Mouse (Mus musculus): ENCODE measurements at regions not wholly inside any gene's neighbourhood (a gene's known extent, or its start where the extent isn't known, plus 50 kb on each side); places are given as distances from the start of the nearest gene placed in this dataset.

DNA sequence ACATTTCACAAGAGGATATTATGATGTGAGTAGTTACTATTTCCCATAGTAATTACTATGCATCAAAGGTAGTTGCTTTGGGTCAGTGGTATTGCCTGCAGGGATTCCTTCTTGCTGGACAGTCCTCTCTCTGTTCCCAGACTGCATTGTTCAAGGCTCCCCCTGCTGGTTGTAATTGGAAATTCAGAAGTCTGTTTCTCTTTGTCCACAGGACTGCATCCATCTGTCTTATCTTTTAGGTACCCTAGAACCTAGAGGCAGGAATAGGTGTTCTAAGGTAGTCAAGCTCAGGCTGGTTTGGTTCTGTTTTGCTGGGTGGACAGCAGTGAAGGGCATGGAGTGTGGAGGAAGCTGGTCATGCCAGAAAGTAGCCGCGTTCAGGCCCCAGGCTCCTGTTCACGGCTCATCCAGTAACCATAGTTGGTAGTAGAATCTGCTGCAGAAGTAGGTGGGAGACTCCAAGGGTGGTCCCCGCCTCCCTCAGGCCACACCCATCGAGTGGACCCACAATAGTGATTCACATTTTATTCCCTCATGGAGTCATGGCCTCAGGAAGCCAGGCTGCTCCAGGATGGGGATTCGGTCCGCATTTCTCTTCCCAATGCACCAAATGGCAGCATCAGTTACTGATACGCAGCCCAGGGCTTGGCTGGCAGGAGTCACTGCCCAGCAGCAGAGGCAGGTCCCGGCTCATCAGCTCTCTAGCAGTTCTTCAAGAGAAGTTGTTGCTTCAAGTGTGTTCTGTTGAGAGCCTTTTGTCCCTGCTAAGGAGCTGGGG lies 51.7 kb upstream of the Caprin1 start:
- no peaks in the 10 kb centered on the region for H3K9me3 ChIP-seq (ENCODE audit: control insufficient read depth, low read length)
- WGBS, result 77% methylated on average over 9 of the region's 9 CpGs
- peak; percentile 66 for ATAC-seq (ENCODE audit: low FRiP score)

DNA sequence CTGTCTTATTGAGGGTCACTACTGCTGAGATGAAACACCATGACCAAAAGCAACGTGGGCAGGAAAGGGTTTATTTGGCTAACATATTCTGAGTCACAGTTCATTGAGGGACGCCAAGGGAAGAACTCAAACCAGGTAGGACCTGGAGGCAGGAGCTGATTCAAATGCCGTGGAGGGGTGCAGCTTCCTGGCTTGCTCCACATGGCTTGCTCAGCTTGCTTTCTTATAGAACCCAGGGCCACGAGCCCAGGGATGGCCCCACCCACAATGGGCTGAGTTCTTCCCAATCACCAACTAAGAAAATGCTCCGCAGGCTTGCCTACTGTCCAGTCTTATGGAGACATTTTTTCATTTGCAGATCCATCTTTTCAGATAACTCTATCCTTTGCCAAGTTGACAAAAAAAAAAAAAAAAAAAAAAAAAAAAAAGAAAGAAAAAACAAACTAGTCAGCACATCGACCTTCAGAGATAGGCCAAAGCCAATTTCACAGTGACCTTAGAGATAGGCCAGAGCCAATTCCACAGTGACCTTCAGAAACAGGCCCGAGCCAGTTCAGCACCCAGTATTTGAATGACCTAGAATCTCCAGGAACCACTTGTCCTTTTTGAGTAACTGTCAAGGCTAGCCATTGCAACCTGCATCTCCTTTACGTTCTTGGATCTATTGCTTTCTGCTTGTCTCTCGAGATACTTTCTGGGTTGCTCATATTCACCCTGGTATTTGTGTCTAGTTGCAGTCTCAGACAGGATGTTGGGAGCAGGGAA lies 52.5 kb upstream of the Caprin1 start:
- no peak overlapping the region for H3K27ac ChIP-seq (ENCODE audit: low read depth, low read length)
- H3K27me3 ChIP-seq (ENCODE audit: control insufficient read depth, insufficient read depth, low read length), result no peaks in the 10 kb centered on the region
- WGBS, result 88% methylated on average over 9 of the region's 9 CpGs
- no peak for DNase-seq (ENCODE audit: low spot score, missing footprints)
- no peaks in the 10 kb centered on the region for H3K4me1 ChIP-seq (ENCODE audit: control insufficient read depth, insufficient read depth, low read length)
- no peak for ATAC-seq (ENCODE audit: low FRiP score)
- no peaks in the 10 kb centered on the region for H3K36me3 ChIP-seq (ENCODE audit: control insufficient read depth, insufficient read depth, low read length)
- no peaks in the 10 kb centered on the region for H3K9me3 ChIP-seq (ENCODE audit: control insufficient read depth, low read length)
- H3K9ac ChIP-seq (ENCODE audit: low read length), result no peak overlapping the region
- no peak overlapping the region for H3K4me2 ChIP-seq
- H3K4me3 ChIP-seq (ENCODE audit: low read depth, low read length), result no peak overlapping the region

More for the DNA sequence above, 51.7 kb upstream of the Caprin1 start:
- Histone ChIP-seq H3K9ac (ENCODE audit: low read length) (no peak overlapping the region), H3K4me1 (ENCODE audit: control insufficient read depth, insufficient read depth, low read length) (no peaks in the 10 kb centered on the region), H3K4me2 (no peak overlapping the region), H3K4me3 (ENCODE audit: low read depth, low read length) (no peak overlapping the region), H3K27ac (ENCODE audit: low read depth, low read length) (no peak overlapping the region), H3K36me3 (ENCODE audit: control insufficient read depth, insufficient read depth, low read length) (no peaks in the 10 kb centered on the region), H3K27me3 (ENCODE audit: control insufficient read depth, insufficient read depth, low read length) (no peaks in the 10 kb centered on the region)
- DNase-seq (ENCODE audit: low spot score, missing footprints), result peak; percentile 97

DNA sequence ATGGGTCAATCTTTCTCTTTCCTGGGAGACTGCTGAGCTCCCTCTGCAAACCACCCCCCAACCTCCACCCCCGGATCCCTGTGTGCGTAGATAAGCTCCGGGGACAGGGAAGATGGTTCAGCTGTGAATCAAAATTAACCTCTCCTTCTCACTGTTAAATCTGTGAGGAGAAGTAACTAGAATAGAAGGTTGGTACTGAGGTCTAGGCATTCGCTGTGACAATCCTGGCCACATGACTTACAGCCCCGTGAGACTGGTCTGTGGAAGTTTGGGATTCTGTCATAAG lies 53.0 kb upstream of the Caprin1 start:
- ATAC-seq (ENCODE audit: low FRiP score), result no peak
- no peaks in the 10 kb centered on the region for H3K9me3 ChIP-seq (ENCODE audit: control insufficient read depth, low read length)

DNA sequence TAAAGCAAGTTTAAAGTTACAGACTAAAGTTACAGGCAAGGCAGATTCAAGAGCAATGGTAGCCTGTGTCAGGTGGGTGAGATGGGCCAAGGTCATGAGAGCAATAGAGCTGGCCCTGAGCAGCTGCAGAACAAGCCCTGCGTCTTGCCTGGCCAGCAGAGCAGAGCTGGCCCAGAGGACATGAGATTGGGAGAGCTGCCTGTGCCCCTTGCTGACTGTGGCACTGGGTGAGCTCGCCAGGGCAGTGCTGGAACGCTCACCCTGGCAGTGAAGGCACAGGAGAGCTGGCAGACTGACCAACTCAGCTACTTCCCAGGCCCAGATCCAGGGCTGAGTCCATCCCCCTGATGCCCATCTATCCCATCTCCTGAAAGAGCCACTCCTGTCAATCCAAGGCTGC lies 53.7 kb upstream of the Caprin1 start:
- Histone ChIP-seq H3K27me3 (ENCODE audit: control insufficient read depth, insufficient read depth, low read length) (no peaks in the 10 kb centered on the region), H3K9ac (ENCODE audit: low read length) (no peak overlapping the region), H3K4me1 (ENCODE audit: control insufficient read depth, insufficient read depth, low read length) (no peaks in the 10 kb centered on the region), H3K9me3 (ENCODE audit: control insufficient read depth, low read length) (no peaks in the 10 kb centered on the region), H3K4me3 (ENCODE audit: low read depth, low read length) (no peak overlapping the region), H3K27ac (ENCODE audit: low read depth, low read length) (no peak overlapping the region), H3K4me2 (no peak overlapping the region), H3K36me3 (ENCODE audit: control insufficient read depth, insufficient read depth, low read length) (no peaks in the 10 kb centered on the region)
- no peak for ATAC-seq (ENCODE audit: low FRiP score)
- 89% methylated on average over 3 of the region's 3 CpGs for WGBS
- no peak for DNase-seq (ENCODE audit: low spot score, missing footprints)

More for the DNA sequence above, 53.0 kb upstream of the Caprin1 start:
- WGBS, result 93% methylated on average over 5 of the region's 5 CpGs
- H3K9ac ChIP-seq (ENCODE audit: low read length), result no peak overlapping the region
- H3K4me2 ChIP-seq, result no peak overlapping the region
- H3K4me1 ChIP-seq (ENCODE audit: control insufficient read depth, insufficient read depth, low read length), result no peaks in the 10 kb centered on the region
- H3K4me3 ChIP-seq (ENCODE audit: low read depth, low read length), result no peak overlapping the region
- DNase-seq (ENCODE audit: low spot score, missing footprints), result no peak
- no peaks in the 10 kb centered on the region for H3K36me3 ChIP-seq (ENCODE audit: control insufficient read depth, insufficient read depth, low read length)
- no peaks in the 10 kb centered on the region for H3K27me3 ChIP-seq (ENCODE audit: control insufficient read depth, insufficient read depth, low read length)
- no peak overlapping the region for H3K27ac ChIP-seq (ENCODE audit: low read depth, low read length)

DNA sequence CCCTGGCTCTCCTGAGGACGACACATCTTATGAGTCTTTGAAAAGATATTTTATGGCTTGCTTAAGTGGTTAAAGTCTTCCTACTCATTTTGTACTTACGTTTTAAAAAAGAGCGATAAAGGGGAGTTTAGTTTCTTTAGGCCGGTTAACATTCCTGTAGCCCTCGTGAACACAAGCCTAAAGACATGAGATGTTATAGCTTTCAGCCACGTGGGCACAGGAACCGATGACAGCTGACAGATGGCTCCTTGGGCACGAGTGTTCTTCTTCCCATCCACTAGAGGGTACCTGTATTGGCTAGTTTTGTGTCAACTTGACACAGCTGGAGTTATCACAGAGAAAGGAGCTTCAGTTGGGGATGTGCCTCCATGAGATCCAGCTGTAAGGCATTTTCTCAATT lies 63.8 kb upstream of the Caprin1 start:
- Histone ChIP-seq H3K4me1 (ENCODE audit: control insufficient read depth, insufficient read depth, low read length) (no peaks in the 10 kb centered on the region), H3K27me3 (ENCODE audit: control insufficient read depth, insufficient read depth, low read length) (no peaks in the 10 kb centered on the region), H3K4me3 (ENCODE audit: low read depth, low read length) (no peak overlapping the region), H3K9me3 (ENCODE audit: control insufficient read depth, low read length) (no peaks in the 10 kb centered on the region), H3K27ac (ENCODE audit: low read depth, low read length) (no peak overlapping the region), H3K4me2 (no peak overlapping the region), H3K36me3 (ENCODE audit: control insufficient read depth, insufficient read depth, low read length) (no peaks in the 10 kb centered on the region), H3K9ac (ENCODE audit: low read length) (no peak overlapping the region)
- DNase-seq (ENCODE audit: low spot score, missing footprints), result no peak
- 88% methylated on average over 8 of the region's 8 CpGs for WGBS
- no peak for ATAC-seq (ENCODE audit: low FRiP score)

DNA sequence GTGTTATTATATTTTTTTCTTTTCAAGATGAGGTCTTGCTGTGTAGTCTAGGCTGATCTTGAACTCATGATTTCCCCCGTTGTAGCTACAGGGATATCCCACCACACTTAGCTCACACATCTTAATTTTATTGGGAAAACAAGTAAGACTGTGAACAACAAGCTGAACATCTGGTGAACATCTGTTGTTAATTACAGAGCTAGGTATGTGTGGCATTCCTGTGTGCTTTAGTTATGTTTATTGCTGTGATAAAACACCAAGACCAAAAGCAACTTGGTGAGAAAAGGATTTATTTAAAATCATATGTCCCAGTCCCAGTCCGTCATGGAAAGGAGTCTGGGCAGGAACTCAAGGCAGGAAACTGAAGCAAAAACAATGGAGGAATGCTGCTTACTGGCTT lies 66.8 kb upstream of the Caprin1 start:
- Histone ChIP-seq H3K9ac (ENCODE audit: low read length) (no peak overlapping the region), H3K4me3 (ENCODE audit: low read depth, low read length) (no peak overlapping the region), H3K4me1 (ENCODE audit: control insufficient read depth, insufficient read depth, low read length) (no peaks in the 10 kb centered on the region), H3K36me3 (ENCODE audit: control insufficient read depth, insufficient read depth, low read length) (no peaks in the 10 kb centered on the region), H3K27me3 (ENCODE audit: control insufficient read depth, insufficient read depth, low read length) (no peaks in the 10 kb centered on the region; the same call in 1 of the 2 replicates), H3K4me2 (no peak overlapping the region), H3K27ac (ENCODE audit: low read depth, low read length) (no peak overlapping the region), H3K9me3 (ENCODE audit: control insufficient read depth, low read length) (no peaks in the 10 kb centered on the region)
- ATAC-seq (ENCODE audit: low FRiP score) (no peak), DNase-seq (ENCODE audit: low spot score, missing footprints) (no peak)
- 81% methylated on average over 2 of the region's 2 CpGs for WGBS

DNA sequence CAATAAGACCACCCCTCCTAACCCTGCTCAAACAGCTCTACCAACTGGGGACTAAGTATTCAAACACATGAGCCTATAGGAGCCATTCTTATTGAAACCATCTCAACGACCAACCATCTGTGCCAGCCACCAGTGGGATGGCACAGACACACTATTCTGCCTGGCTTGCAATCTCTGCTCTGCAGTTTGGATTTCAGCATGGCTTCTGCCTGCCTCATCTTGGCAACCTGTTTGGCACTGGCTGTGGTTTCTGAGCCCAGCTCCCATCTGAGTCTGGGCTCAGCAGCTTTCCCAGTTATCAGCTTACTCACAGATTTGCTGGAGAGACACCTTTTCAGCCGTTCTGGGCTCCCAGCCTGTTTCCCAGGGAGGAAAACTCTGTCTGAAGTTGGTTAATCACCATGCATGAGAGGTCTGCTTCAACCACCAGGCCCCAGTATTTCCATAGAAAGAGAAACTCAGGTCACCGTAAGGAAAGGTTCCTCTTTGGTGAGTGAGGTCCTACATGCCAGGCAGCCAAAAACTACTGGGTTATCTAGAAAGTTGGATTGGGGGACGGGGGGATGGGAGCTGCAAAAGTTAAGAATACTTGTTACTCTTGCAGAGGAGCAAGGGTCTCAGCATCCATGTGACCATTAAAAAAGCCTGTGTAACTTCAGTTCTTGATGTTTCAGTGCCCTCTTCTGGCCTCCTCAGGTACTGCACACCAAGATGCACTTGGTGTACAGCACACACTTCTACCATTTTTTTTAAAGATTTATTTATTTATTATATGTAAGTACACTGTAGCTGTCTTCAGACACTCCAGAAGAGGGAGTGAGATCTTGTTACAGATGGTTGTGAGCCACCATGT lies 68.1 kb upstream of the Caprin1 start:
- no peak overlapping the region for H3K9ac ChIP-seq (ENCODE audit: low read length)
- ATAC-seq (ENCODE audit: low FRiP score) (no peak), DNase-seq (ENCODE audit: low spot score, missing footprints) (peak; percentile 89)
- no peaks in the 10 kb centered on the region for H3K9me3 ChIP-seq (ENCODE audit: control insufficient read depth, low read length)
- no peak overlapping the region for H3K4me2 ChIP-seq
- H3K36me3 ChIP-seq (ENCODE audit: control insufficient read depth, insufficient read depth, low read length), result no peaks in the 10 kb centered on the region
- H3K4me3 ChIP-seq (ENCODE audit: low read depth, low read length), result no peak overlapping the region
- 76% methylated on average over 4 of the region's 4 CpGs for WGBS
- H3K4me1 ChIP-seq (ENCODE audit: control insufficient read depth, insufficient read depth, low read length), result no peaks in the 10 kb centered on the region
- H3K27ac ChIP-seq (ENCODE audit: low read depth, low read length), result no peak overlapping the region
- H3K27me3 ChIP-seq (ENCODE audit: control insufficient read depth, insufficient read depth, low read length), result no peaks in the 10 kb centered on the region; the same call in 1 of the 2 replicates

DNA sequence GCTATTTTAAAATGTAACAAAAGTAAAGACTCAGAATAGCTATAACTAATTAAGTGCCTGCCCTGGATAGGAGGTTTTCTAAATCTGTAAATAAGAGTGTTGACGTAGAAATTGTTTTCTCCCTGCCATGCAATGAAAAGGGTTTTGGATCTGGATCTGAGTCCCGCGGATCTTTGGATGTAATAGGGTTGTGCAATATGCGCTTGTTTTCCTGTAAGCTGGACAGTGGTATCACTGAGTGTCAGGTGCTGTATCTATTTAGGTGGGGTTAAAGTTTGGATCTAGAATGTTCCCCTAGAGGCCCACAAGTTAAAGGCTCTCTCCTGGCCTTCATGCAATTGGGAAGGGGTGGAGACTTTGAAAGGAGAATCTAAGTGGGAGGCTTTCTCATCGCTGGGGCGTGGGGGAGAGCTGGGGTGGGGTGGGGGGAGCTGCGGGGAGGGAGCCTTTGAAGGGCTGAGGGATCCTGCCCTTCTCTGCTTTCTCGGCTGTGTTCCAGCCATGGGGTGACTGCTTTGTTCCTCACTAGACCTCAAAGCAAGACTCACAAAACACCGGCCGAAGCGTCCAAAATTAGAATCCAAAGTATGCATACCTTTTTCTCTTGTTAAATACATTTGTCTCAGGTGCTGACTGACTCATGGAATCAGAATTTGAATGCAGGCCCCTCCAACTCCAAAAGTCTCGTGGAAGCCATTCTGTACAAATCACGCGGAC lies 70.0 kb upstream of the Caprin1 start:
- H3K9ac ChIP-seq (ENCODE audit: low read length), result no peak overlapping the region
- H3K4me3 ChIP-seq (ENCODE audit: low read depth, low read length), result no peak overlapping the region
- no peaks in the 10 kb centered on the region for H3K4me1 ChIP-seq (ENCODE audit: control insufficient read depth, insufficient read depth, low read length)
- H3K9me3 ChIP-seq (ENCODE audit: control insufficient read depth, low read length), result no peaks in the 10 kb centered on the region
- no peak overlapping the region for H3K27ac ChIP-seq (ENCODE audit: low read depth, low read length)
- H3K4me2 ChIP-seq, result no peak overlapping the region
- ATAC-seq (ENCODE audit: low FRiP score), result no peak
- no peaks in the 10 kb centered on the region; the same call in 1 of the 2 replicates for H3K27me3 ChIP-seq (ENCODE audit: control insufficient read depth, insufficient read depth, low read length)
- no peaks in the 10 kb centered on the region for H3K36me3 ChIP-seq (ENCODE audit: control insufficient read depth, insufficient read depth, low read length)
- 79% methylated on average over 14 of the region's 14 CpGs for WGBS
- DNase-seq (ENCODE audit: low spot score, missing footprints), result no peak

All from midbrain, embryonic 11.5 days (tissue).